ENCODE assay signal across 8 mouse cellular contexts in the genomic region with DNA sequence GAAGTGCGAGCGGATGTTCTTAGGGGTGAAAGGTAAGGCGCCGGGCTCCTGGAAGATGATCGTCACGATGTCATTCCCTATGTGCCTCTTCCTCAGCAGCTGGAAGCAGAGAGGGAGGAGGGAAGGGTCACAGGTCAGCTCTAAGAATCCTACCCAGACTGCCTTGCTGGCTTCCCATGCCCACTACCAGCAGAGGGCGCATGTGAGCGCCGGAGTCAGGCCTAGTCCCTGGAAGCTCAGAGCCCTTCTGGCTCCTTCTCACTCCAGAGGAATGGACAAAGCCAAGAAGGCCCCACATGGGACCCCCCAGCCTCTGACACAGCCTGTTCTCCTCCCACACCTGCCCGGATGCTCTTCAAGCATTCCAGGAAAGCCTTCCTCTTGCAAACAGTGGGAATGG.
DNase-seq lines count a peak whose midpoint lies in the region; ATAC-seq and TF ChIP-seq lines count a peak whose summit lies in the region.

No protein-coding gene starts in this region.

- peak overlapping the region; percentile 39; the same call in 1 of the 2 replicates for H3K9ac ChIP-seq in ES-E14 (ENCODE audit: insufficient read depth, low read depth, low read length, poor library complexity, severe bottlenecking)
- no peak overlapping the region for H3K9ac ChIP-seq in forebrain, embryonic 14.5 days (ENCODE audit: low read length)

- peak overlapping the region; percentile 32; the same call in 1 of the 2 replicates for H3K27ac ChIP-seq in ES-E14 (ENCODE audit: insufficient read depth, low read depth, low read length, poor library complexity, severe bottlenecking)
- H3K27ac ChIP-seq in forebrain, embryonic 14.5 days (ENCODE audit: low read depth, low read length) = no peak overlapping the region

- peak; percentile 49 for ATAC-seq in forebrain, embryonic 14.5 days
- ATAC-seq in hematopoietic stem cell, adult 5-6 weeks (replicated peaks in 1 of 2; ENCODE audit: insufficient read depth in 1 of 2, low FRiP score in 2 of 2, low TSS enrichment in 1 of 2, low read depth in 1 of 2, poor library complexity in 2 of 2, severe bottlenecking in 2 of 2) = peak; percentile 60 to 80; a peak in 3 of 4 replicates

- H3K36me3 ChIP-seq in ES-E14 (ENCODE audit: control insufficient read depth, insufficient read depth, low read length, poor library complexity, severe bottlenecking) = peaks cover 27% of the 10 kb centered on the region; the same call in 1 of the 2 replicates
- H3K36me3 ChIP-seq in forebrain, embryonic 14.5 days (ENCODE audit: control insufficient read depth, insufficient read depth, low read length) = peaks cover 44% of the 10 kb centered on the region

- 30% methylated on average over 10 of the region's 10 CpGs for WGBS in forebrain, embryonic 14.5 days

- no peak overlapping the region for H3K4me2 ChIP-seq in forebrain, embryonic 14.5 days (ENCODE audit: low read length)

- H3K4me1 ChIP-seq in ES-E14 (ENCODE audit: control insufficient read depth in 2 of 2, insufficient read depth in 2 of 2, low read length in 2 of 2, poor library complexity in 1 of 2) = peaks cover 0 to 11% of the 10 kb centered on the region in 2 experiments; a peak in 2 of 4 replicates
- no peaks in the 10 kb centered on the region for H3K4me1 ChIP-seq in forebrain, embryonic 14.5 days (ENCODE audit: control insufficient read depth, insufficient read depth, low read length)

- in situ Hi-C loops in ES-E14 (cut with MboI; ENCODE audit: low sequenced_read_pairs in 2 of 2, unreplicated experiment in 2 of 2) = loop anchor here in 1 of 2 experiments (5.0 kb wide), 1 partner anchor 139 kb away; no protein-coding TSS in a partner anchor

- DNase-seq in ES-E14 (ENCODE audit: low read depth, low spot score) = peak; percentile 83
- DNase-seq in c-Kit-positive CD71-positive TER-119-positive erythroid progenitor cells, embryonic 14.5 days (ENCODE audit: low spot score) = peak; percentile 67
- peak; percentile 87 for DNase-seq in forebrain, embryonic 14.5 days (ENCODE audit: low spot score)
- peak; percentile 56 for DNase-seq in layer of hippocampus, adult 9-11 months
- DNase-seq in lung, postnatal 10 days = peak; percentile 92
- DNase-seq in ovary, postnatal 36 days (ENCODE audit: low spot score) = peak; percentile 82
- DNase-seq in thymus, postnatal 10 days (ENCODE audit: low spot score in 2 of 2) = peak; percentile 50 to 88

- H3K9me3 ChIP-seq in ES-E14 (ENCODE audit: control insufficient read depth, insufficient read depth, low read depth, low read length) = no peaks in the 10 kb centered on the region
- H3K9me3 ChIP-seq in forebrain, embryonic 14.5 days (replicated peaks; ENCODE audit: control insufficient read depth, low read length) = no peaks in the 10 kb centered on the region

- no peaks in the 10 kb centered on the region for H3K27me3 ChIP-seq in forebrain, embryonic 14.5 days (replicated peaks; ENCODE audit: control insufficient read depth, insufficient read depth, low read length)

- H3K4me3 ChIP-seq in ES-E14 (ENCODE audit: insufficient read depth in 1 of 2, low read depth in 1 of 2, low read length in 2 of 2, poor library complexity in 1 of 2, severe bottlenecking in 1 of 2) = peak overlapping the region; percentile 3 to 38; a peak in 2 of 4 replicates
- no peak overlapping the region for H3K4me3 ChIP-seq in forebrain, embryonic 14.5 days (ENCODE audit: low read depth, low read length)

TF ChIP-seq in ES-E14, 5 proteins besides CTCF, POLR2A, EP300 and RAD21:
- TF ChIP-seq MAFK (IDR thresholded peaks at IDR 0.05; ENCODE audit: insufficient read depth, low read depth, low read length) (no peak), ZNF384 (IDR thresholded peaks at IDR 0.05; ENCODE audit: low read depth, low read length) (no peak), ZC3H11A (IDR thresholded peaks at IDR 0.05; ENCODE audit: borderline replicate concordance, low read depth, low read length) (peak; percentile 88), CHD2 (IDR thresholded peaks at IDR 0.05; ENCODE audit: low read depth, low read length) (no peak), HCFC1 (IDR thresholded peaks at IDR 0.05; ENCODE audit: borderline replicate concordance, insufficient read depth, low read length) (peak; percentile 44; the same call in 1 of the 2 replicates)
